Mouse (Mus musculus) right cerebral cortex, postnatal 14 days (tissue): ENCODE measurements around the gene Sirt2.

Experiments used
- DNase-seq: peaks from one replicate; pipeline ENCODE4 v3.0.0; 2022

Gene Sirt2

GRCm38 (mm10) chr7:28817957-28818356 lies 51.4 kb downstream of the Sirt2 start:
- DNase-seq: no peak

DNA sequence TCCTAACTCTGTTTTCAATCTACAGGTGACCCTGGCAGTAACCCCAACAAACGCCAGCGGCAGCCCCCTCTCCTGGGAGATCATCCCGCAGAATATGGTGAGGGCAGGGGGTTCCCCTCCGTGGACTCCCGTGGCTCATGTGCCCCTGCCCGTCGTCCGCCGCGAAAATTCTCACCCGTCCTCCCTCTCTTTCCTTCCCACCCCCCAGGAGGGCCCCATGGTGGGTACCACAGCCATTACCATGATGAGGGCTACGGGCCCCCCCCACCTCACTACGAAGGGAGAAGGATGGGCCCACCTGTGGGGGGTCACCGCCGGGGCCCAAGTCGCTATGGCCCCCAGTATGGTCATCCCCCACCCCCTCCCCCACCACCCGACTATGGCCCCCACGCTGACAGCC lies 51.9 kb downstream of the Sirt2 start:
- no peak for DNase-seq

DNA sequence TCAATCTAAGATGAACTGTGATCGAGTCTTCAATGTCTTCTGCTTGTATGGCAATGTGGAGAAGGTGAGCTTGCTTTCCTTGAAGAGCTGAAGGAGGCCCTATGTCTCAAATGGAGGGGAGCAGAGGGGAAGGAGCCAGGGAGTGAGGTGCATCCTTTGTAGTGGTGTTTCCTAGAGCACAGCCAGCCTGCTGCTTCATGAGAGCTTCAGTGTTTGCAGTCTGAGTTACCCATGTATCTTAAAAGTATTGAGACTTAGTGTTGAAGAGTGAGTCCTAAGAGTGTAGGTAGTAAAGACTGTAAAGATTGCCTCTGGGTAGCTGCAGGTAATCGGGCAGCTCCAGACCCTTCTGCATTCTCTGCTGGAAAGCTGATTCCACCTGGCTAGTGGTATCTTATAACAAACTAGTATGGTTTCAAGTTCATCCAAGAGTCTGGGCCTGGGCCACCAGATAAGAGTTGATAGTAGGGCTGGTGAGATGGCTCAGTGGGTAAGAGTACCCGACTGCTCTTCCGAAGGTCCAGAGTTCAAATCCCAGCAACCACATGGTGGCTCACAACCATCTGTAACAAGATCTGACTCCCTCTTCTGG lies 52.4 kb downstream of the Sirt2 start:
- DNase-seq: no peak

DNA sequence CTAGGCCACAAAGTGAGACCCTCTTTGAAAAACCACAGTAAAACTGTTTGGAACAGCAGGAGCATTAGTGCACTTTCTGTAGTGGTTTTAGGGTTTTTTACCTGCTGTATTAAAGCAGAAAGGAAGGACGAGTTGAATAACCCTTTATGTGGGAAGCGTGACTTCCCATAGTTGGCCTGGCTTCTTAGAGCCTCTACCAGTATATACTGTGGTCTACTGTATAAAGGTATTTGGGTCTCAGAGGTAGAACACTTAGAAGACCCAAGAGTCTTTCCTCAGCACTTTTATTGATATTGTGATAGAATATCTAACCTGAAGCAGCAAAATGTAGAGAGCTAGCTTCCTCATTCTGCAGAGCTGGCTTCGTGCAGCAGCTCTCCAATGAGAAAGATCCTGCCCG lies 53.0 kb downstream of the Sirt2 start:
- no peak for DNase-seq

- DNase-seq: no peak
Observed at GRCm38 (mm10) chr7:28820358-28821260, 54.1 kb downstream of the Sirt2 start.

DNA sequence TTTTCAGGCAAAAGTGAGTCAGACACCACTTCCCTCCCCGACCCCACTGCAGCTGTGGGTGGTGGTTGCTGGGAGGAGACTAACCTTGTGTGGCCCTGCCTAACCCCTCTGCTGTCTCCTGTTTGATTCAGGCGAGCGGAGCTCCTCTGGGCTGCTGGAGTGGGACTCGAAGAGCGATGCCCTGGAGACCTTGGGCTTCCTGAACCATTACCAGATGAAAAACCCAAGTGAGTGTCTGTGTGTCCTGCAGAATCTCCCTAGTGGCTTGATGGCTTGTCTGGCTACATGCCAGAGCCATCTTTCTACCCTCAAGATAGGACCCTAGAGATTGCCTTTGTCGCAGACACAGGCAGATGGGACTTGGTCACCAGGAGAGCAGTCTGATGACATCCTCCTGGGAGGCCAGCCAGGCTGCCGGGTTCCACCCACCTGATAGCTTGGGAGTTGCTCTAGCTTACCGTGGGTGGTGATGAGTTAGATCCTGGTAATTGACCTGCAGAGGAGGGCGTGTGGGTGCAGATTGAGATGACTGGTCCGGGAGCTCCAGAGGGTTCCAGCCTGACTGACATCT lies 54.8 kb downstream of the Sirt2 start:
- peak; percentile 59 for DNase-seq

DNA sequence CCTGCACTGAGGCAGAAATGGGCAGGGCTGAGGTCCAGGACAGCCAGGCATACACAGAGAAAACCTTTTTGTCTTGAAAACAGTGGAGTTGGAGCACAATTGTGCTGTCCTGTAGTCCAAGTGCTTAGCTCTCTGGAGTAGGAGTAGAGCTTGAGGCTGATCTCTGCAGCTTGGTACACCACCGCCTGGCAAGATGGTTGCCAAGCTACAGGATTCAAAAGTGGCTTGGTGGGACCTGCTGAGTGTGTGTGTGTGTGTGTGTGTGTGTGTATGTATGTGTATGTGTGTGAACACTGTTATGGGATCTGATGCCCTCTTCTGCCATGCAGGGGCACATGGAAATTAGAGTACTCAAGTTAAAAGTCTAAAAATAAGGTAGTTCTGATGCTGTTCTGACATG lies 56.0 kb downstream of the Sirt2 start:
- DNase-seq: no peak

DNA sequence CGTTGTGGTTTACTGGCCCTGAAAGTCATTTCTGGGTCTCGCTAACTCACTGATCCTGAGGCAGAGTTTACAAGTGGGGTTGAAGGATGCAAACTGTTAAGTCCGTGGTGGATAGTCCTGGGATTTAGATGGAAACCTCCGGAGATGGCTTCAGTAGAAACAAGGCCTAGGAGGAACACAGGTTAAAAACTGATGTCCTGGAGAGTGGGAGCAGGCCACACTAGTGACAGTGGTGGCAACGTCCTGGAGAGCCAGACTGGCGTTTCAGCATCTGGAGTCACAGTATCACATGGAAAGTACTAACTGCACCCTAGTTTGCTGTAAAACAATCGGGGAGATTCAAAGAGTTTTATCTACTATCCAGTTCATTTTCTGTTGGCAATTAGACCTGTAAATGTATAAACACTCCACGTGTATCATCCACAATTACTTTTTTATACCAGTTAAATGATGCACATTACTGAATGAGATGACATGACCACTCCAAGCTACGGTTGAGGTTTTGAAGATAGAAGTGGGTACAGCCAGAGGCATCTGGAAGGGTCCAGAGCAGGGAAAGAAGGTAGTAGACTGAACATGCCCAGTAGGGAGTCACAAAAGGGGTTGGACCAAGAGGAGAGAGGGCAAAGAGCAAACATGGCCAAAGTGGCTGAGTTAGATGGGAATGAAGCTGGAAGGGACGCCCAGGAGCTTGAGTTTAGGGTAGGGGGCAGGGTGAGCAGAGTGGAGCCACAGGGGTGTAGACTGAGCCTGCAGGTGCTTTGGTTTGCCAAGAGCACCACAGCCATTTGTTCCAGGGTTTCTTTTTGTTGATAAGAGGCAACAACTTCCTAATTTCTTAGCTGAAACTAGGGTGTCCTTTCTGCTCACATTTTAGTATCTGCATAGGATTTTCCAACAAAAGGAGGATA lies 56.7 kb downstream of the Sirt2 start:
- DNase-seq: no peak

GRCm38 (mm10) chr7:28823932-28824331 lies 57.4 kb downstream of the Sirt2 start:
- no peak for DNase-seq

DNA sequence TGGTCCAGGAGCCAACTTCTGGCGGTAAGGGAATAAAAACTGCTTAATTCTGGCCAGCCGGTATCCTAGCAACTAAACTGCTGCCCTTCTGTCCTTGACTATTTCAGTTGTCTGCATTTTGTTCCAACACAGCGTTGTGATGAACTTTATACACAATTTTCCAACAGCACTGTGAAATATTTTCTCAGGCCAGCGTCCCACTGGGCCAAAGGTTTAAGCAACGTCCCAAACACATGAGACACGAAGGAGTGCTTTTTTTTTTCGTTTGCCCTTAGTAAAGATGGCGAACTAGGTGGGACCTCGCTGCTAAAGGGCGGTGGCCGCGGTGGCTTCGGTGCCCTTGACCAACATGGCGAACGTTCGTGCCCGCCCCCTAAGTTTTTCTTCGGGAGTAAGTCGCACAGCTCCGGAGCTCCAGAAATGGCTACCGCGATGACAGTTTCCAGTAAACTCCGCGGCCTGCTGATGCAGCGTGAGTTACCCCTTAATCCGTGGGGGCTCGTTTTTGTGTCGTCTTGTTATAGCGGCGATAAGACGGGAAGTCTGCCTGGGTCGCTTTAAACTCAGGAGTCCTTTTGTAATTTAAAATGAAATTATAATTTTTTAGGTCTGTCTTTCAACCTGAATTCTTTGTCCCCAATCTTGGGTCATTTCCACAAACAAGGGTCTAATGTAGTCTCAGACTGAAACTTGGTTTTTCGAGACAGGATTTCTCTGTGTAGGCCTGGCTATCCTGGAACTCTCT lies 58.6 kb downstream of the Sirt2 start, which contains the start of gene Ech1:
Ech1 (plus strand) TSS at position 277 of the 745 bp plus-strand sequence.
- DNase-seq: peak; percentile 89

GRCm38 (mm10) chr7:28825686-28826401 lies 59.3 kb downstream of the Sirt2 start:
- no peak for DNase-seq

DNA sequence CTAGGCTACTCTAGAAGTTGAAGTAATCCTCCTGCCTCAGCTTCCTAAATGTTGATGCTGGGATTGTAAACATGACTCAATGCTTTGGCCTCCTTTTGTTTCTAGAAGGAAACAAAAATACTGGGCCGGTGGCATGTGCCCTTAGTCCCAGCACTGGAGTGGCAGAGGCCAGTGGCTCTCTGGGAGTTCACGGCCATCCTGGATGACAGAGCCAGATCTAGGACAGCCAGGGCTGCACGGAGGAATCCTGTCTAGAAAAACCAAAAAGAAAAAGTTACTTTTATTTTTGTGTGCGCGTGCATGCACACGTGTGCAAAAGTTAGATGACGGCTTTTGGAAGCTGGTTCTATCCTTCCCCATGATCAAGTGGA lies 59.9 kb downstream of the Sirt2 start:
- DNase-seq: no peak

- DNase-seq: peak; percentile 65
Observed at GRCm38 (mm10) chr7:28827338-28827737, 60.8 kb downstream of the Sirt2 start.

- DNase-seq: no peak
Observed at GRCm38 (mm10) chr7:28829821-28830220, 63.3 kb downstream of the Sirt2 start.

DNA sequence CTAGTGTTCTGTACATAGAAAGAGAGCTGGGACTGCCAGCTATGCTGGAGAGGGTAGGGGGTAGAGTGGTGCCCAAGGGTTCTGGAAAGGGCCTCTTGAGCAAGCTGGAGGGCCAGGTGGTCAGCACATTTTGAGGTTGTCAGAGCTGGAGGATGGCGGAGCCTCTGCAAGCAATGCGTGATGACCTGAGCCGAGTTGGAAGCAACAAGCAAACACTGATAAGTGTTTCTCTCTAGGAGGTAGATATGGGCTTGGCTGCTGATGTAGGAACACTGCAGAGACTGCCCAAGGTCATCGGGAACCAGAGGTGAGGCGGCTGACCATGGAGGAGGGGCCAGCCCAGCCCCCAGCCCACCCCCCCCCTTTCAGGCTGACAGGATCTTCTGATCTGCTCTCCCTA lies 64.4 kb downstream of the Sirt2 start:
- no peak for DNase-seq

DNA sequence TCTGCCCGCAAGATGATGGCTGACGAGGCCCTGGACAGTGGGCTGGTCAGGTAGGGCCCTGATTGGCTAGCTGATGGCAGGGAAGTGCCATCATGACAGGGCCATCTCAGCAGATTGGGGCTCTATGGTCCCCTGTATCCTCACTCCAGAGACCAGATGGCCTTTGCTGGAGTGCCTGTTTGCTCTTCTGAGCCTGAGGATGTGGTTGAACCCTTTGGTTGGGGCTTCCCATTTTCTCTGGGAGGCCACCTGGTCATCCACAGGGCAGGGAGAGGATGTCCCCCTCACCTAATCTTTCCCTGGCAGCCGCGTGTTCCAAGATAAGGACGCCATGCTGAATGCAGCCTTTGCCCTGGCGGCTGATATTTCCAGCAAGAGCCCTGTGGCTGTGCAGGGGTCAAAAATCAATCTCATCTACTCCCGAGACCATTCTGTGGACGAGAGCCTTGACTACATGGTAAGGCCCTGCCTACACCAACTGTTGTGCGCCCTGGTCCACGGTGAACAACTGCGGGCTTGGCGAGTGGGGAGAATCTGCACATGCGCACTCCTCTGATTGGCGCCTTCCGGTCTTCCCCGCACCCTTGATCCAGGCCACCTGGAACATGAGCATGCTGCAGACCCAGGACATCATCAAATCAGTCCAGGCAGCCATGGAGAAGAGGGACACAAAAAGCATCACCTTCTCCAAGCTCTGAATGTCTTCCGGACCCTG lies 65.0 kb downstream of the Sirt2 start:
- DNase-seq: no peak

- no peak for DNase-seq
Observed at GRCm38 (mm10) chr7:28832137-28832536, 65.6 kb downstream of the Sirt2 start.

- DNase-seq: no peak
Observed at GRCm38 (mm10) chr7:28833723-28834347, 67.3 kb downstream of the Sirt2 start, which contains the start of gene Lgals4. Gene Lgals4, plus strand, starts transcription at chr7:28833854.

GRCm38 (mm10) chr7:28836936-28837335 lies 70.4 kb downstream of the Sirt2 start:
- no peak for DNase-seq
